Mouse (Mus musculus) ES-CJ7 (cell line): ENCODE data around the gene Ppp1r14b.
"Not testable (repeated sequence)": the region's sequence is repeated elsewhere in the genome, so short reads cannot be mapped to it uniquely, and the experiment has no call there.

Experiments used
- DNase-seq: peaks from one replicate; pipeline ENCODE4 v3.0.0; 2011; ENCODE audit warnings: low read depth, low spot score

Gene Ppp1r14b

DNA sequence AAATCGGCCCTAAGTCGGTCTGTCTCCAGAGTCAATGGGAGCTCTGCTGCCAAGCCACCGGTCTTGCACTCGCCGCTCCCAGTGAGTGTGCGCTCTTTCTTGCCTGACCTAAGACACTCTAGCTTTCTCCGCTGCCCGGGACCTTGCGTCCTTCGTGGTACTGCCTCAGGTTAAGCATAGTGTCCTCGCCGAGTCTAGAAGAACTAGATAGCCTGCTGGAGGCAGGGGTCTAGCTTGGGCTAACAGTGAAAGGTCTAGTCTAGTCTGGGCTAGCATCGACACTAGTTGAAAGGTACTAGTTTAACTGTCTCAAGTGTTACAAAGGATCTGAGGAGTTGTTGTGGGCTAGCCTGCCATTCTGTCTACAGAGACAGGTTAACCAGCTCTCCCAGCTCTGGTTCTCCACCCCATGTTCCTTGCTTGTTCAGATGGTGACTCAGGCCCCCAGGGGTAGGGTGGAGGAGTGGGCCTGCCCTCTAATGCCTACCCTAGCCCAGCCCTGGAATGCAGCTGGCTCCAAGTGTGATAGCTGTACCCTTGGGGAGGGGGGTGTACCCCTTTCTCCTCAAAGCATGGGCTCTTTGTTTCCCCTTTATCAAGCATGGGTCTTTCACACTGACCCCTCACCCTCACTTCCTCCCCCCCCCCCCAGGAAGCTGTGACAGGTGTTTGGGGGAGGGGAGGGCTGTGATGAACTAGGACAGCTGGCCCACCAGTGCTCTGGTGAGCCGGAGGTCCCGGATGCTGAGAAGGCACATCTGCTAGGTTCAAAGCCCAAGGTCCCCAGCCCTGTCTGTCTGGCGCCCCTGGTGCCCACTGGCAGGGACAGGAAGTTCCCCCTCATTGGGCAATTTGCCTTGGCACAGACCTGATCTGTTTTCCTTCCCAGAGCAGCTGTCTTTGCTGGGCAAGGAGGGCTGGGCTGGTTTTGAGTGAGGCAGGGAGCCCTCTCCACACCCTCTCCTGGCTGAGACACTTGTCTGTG is 1.1 kb downstream of the Ppp1r14b start, which contains the start of gene Plcb3:
Gene Plcb3 (minus strand): TSS at position 934 of the 985 bp plus-strand sequence.
- DNase-seq: peak; percentile 57

DNA sequence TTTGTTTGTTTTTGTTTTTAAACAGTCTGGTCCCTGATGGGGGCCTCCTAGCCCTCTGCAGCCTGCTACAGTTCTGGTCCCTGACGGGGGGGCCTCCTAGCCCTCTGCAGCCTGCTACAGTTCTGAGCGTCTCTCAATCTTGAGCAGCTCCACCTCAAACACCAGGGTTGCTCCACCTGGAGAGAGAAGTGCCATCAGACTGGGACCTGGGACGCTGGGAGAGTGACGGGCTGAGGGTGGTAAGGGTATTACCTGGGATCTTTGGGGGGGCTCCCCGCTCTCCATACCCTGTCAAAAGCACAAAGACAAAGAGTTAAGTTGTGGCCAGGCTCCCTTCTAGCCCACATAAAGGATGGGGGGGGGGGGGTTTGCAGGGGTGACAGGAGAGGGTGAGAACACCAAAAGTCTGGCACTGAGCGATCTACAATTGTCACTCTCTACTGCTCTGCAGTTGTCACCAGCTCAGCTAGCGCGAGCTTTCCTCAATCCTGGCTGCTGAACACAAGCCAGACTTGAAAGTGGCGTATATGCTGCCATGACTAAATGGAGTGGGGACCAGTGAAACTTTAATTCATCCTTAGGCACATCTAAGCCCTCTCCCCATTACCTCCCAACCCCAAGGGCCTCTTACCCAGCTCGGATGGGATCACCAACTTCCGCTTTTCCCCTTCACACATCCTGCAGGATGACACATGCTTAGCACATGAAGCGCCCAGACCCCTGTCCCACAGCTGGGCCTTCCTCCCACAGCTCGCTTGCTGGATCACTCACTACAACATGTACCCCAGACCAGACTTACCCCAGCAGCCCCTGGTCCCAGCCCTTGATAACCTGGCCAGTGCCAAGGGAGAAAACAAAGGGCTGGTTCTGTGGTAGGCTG is 3.2 kb downstream of the Ppp1r14b start:
- no peak for DNase-seq

- no peak for DNase-seq
Measured at GRCm38 (mm10) chr19:6978639-6978974, 3.8 kb downstream of the Ppp1r14b start.

GRCm38 (mm10) chr19:6979001-6979479 is 4.3 kb downstream of the Ppp1r14b start:
- peak; percentile 49 for DNase-seq

DNA sequence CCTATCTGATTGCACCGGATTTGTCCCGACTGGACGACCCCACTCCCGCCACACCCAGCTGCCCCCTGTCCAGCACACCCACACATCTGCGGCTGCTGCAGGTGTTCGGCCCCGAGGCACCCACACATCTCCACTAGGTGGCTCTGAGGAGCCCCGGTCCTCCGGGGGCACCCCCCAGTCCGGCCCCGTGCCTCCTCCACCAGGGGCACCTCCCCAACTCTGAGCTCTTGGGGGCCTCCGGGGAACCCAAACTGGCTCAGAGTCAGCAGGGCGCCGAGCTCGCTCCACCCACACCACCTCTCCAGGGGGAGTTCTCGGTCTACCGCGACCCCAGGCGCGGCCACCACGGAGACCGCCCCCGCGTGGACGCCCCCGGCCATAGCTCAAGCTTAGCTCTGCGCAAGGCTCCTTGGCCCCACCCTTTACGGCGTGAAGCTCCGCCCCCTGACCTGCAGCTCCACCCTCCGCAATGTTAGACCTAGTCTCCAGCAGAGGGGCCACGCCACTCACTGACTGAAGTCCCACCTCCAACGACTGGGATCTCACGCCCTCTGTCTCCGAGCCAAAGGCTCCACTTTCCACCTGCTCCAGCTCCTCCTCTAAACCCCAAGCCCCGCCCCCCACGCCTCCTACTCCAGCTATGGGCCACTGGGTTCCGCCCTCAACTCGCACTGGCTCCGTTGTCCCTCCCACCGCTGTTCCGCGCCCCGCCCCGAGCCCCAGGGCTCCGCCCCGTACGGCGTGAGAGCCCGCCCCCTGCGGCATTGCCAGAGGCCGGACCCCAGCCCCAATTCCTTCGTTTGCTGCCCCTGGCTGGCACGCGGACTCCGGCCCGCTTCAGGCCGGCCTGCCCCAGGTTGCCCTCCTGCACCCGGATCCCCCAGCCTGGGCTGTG is 5.0 kb downstream of the Ppp1r14b start:
- DNase-seq: peak; percentile 100

DNA sequence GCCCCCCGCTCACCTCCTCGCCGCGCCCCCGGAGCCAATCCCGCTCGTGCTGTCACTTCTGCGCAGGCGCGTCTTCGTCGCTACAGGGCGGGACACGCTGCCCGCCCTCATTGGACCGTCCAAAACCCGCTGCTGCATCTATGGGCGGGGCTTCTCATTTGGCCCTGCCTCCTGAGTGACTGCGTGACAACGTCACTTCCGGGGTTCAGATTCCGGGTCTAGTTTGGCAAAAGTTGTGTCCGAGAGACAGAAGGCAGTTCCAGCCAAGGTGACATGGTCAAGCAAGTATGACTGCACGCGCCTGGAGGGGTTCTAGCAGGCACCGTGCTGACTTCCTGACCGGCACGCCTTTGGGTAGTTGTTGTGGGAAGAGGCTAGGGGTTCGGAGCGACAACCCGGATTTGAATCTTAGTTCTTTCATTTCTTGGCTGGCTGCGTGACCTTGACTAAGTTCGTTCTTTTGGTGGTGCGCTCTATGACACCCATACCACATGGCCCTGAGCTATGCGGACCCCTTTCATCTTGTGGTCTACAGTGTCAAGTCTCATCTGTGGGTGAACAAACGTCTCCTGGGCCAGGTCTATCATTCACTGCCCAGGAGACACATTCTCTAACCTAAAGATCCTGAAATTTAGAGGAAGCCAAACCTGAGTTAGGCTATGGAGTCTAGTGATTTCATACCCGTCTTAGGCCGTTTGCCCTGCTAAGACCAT is 5.8 kb downstream of the Ppp1r14b start, which contains the start of gene Fkbp2:
Gene Fkbp2 (minus strand): TSS at position 121 of the 713 bp plus-strand sequence.
- peak; percentile 99 for DNase-seq

- no peak for DNase-seq
Measured at GRCm38 (mm10) chr19:6981465-6981864, 6.7 kb downstream of the Ppp1r14b start.

DNA sequence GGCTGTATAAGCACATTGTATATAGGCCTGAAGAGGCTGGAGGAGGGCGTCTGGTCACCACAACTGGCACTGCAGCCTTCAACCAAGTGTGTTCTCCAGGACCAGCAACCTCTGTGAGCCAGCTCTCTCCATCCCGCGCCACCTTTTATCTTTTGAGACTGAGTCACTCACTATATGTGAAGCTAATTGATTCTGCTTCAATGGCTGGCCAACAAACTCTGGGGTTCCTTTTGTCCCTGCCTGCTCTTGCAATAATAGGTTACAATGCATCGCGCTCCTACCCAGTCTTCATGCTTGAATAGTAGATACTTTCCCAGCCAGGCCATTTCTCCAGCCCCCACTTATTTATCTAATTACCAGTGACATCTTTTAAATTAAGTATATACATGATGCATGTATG is 8.9 kb downstream of the Ppp1r14b start:
- no peak for DNase-seq

GRCm38 (mm10) chr19:6985300-6985699 is 10.5 kb downstream of the Ppp1r14b start:
- DNase-seq: peak; percentile 45

DNA sequence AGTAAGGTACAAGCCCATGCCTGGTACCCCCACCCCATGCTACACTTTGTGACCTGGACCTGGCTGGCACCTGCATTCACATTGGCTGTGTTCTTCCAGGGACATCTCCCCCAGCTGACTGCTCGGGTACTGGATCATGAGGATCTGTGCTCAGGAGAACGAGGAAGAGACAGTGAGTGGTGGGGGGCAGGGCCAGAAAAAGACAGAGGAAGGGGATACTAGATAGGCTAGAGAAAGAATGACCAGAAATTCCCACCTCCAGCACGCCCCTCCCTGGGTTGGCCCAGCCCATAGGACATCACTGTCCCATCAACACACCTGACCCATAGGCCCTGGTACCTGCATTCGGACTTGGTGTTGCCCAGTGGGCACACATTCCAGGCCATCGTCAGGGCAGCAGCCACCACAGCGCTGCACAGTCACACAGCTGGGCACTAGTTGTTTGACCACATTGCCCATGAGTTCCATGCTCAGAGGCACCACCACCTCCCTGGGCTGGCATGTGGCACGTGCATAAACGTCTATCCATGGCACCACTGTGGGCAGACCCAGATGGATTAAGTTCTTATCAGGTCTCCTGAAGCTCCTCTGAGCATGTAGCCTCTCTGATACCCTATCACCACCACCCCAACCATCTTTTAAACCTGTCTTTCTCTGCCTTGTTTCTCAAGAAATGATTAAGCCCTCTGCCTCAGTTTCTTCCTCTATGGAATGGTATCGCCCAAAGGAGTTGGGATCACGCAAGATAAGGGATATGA is 11.4 kb downstream of the Ppp1r14b start:
- no peak for DNase-seq

DNA sequence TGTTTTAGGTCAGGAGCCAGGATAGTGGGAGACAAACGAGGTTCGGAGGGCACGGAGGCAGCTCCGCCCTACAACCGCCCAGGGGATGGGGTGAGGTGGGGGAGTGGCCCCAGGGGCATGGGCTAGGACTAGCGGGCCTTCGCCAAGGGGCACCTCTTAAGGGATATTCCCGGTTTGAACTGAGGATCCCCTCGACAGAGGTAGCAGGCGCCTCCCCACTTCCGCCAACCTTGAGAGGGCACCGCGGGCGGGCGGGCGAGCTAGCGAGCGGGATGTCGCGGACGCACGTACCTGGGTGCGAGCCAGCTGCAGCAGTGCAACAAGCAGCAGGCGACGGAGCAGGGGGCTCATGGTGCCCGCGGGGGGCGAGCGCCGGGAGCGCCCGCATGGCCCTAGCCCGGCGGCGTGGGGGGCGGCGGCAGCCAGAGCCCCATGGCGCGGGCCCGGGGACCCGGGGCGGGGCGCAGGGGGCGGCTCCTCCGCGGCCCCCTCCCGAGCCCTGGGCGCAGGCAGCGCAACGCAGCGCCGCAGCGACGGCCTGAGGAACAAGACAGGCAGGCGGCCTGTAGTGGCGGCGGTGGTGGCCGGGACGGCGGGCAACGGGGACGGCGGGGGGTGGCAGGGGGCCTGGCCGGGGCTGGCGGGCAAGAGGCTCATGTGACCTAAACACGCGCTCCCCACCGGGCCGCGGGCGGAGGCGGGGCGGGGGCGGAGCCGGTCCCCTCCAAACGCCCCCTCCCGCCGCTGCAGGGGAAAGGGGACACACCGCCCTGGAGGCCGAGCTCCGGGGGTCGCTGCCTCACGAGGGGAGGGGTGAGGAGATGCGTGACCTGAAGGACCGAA is 12.5 kb downstream of the Ppp1r14b start, which contains the start of gene Vegfb:
Gene Vegfb (minus strand): TSS at position 591 of the 843 bp plus-strand sequence.
- DNase-seq: no peak

DNA sequence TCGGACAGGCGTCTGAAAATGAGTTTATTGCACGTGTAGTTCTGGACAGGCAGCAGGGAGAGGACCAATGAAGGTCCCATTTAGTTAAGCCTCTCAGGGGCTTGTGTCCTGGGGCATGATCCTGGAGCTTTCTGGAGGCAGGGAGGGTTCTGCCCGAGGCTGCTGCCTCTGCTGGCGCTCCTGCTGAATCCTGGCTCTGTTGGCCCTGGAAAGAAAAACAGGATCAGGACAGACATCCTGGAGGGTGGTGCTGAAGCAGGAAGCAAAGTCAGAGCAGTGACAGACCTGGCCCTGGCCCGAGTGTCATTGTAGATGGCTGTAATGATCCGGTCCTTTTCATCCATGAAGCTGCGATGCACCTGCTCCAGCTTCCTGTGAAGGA is 13.1 kb downstream of the Ppp1r14b start:
- no peak for DNase-seq

- DNase-seq: no peak
Measured at GRCm38 (mm10) chr19:6989251-6989650, 14.5 kb downstream of the Ppp1r14b start.

- no peak for DNase-seq
Measured at GRCm38 (mm10) chr19:6990712-6991111, 15.9 kb downstream of the Ppp1r14b start.

DNA sequence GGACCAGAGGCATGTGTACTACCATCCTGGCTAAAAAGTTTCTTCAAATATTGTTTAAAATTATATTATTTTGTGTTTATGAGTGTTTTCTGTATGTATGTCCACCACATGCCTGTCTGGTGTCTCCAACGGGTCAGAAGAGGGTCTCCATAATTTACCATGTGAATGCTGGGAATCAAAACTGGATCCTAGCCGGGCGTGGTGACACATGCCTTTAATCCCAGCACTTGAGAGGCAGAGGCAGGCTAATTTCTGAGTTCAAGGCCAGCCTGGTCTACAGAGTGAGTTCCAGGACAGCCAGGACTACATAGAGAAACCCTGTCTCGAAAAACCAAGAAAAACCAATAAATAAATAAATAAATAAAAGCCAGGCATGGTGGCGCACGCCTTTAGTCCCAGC is 16.4 kb downstream of the Ppp1r14b start:
- not testable (repeated sequence) for DNase-seq

DNA sequence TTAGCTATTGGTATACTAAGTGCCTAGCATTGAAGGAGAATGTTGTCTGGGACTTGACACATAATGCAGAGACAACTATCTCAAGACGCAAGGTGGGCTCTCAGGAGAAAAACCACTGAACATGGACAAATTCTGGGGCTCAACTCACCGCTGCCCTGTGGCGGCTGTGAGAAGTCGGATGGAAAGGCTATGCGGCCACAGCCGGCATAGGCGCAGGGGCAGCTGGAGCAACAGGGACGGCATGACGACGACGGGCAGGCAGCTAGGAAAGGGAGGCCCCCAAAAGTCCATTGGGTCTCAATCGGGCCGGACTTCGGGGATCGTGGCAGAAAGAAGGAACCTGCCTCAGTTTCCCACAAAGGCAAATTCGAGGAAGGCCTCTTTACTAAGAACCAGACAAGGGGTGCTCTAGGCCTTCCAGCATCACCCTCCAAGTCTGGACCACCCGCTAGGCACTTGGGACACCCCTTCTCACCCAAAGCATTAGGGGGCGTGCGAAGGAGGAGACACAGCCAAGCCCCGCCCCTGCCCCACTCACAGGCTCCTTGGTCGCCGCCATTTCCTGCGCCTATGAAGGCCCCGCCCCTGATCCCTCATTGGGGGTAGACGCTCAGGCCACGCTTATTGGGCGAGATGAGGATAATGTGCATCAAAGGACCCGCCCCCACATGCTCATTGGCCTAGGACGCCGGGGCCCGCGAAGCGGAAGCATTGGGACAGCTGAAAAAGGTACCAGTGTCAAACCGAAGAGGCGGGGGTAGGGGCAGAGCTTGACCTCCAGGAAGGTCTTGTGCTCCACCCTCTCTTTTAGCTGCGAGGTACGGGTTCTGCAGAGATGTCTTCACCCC is 17.5 kb downstream of the Ppp1r14b start, which contains the start of gene Dnajc4:
Gene Dnajc4 (minus strand): TSS at position 562 of the 848 bp plus-strand sequence.
- DNase-seq: peak; percentile 98

DNA sequence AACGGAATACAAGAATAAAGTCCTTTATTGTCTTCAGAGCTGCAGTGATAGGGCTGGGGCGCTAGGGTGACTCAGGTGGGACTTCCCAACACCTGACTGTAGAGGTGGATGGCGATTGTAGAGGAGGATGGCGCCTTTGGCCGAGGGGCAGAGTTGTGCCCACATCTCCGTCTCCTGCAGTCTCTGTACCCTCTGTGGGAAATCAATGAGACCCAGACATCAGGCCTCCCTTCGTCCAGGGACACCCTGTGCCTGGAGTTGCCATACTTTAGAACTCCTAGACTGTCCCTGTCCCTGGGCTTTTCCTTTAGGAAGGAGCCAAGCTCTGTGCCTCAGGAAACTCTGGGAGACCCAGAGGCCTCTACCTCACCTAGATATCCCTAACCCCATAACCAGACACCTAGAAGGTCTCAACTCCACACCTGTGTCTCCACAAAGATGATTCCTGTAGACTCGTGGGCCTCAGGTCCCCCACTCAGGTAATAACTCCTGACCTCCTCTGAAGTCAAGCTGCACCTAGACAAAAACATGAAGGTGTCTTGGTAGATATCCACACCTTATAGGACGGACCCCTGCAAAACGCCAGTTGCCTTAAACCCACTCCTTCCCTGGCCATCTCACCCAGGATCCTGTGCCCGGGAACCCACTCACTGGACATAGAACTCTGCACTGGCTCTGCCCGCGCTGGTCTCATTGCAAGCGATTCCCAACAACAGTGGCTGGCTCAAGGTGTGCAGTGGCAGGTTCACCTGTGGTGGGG is 18.4 kb downstream of the Ppp1r14b start:
- no peak for DNase-seq
